Mouse (Mus musculus) urinary bladder, adult 18-20 months (tissue): ENCODE data around the gene Pak2.
"Not testable (repeated sequence)": the region's sequence is repeated elsewhere in the genome, so short reads cannot be mapped to it uniquely, and the experiment has no call there.

Experiments
- DNase-seq, 2 experiments: peaks; one replicate each; pipeline ENCODE4 v3.0.0; 2022; ENCODE audit warnings: low spot score in 2 of 2, mixed read lengths in 2 of 2

Gene Pak2

DNA sequence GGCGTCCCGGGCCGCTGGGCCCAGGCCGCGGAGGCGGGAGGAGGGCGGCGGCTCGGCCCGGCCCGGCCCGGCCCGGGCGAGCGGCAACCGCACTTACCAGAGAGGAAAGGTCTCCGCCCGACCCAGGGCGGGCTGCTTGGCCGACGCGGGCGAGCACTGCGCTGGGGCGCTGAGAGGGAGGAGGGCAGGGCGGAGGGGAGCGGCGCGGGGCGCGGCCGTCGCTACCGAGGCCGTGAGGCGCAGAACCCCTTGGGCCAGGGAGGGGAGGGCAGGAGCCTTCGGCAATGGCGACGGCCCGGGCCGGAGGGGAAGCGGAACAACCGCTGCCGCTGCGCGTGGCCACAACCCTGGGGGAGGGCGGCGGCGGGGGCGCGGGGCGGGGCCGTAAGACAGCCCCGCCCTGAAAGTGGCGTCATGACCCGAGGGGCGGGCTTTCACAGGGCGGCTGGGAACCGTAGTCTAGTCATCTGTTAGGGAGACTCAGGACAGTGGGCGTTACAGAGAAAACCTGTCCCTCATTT lies at the start of gene Pak2:
Pak2 (minus strand) TSS at position 352 of the 521 bp plus-strand sequence.
- peak; percentile 85 to 88 for DNase-seq

DNA sequence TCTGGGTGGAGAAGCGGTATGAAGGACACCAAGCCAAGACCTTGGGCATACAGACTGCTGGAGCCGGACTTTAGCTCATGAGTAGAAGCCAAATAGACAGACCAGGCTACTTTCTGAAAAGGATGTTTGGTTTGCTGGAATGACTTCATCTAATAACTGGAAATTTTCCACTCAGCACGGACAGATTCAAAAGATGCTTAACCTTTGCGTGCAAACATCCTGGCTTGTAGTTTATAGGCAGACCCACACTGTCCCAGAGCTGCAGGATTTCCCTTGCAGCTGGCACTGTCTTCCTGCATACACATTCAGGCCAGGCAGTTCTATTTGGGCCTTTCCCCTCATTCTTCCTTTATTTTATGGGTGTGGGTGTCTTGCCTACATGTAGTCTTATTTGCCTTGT lies 47.9 kb upstream of the Pak2 start:
- DNase-seq: no peak

DNA sequence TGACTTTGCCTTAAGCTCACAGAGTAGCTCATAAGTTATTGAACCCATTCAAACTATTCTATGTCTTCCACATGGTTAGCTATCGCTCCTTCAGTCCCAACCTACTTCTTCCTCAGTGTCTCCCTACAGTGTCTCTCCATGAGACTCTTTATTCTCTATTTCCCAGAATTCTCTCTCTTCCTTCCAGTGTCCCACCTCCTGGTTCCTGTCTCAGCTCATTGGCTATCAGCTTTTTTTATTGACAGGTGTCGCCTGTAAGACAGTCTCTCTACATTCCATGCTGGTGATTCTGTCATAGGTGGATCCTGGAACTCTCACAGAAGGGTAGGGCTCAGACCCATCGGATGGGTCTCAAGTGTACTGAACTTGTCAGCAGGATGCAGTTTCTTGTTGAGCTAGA lies 46.2 kb upstream of the Pak2 start:
- DNase-seq: no peak

DNA sequence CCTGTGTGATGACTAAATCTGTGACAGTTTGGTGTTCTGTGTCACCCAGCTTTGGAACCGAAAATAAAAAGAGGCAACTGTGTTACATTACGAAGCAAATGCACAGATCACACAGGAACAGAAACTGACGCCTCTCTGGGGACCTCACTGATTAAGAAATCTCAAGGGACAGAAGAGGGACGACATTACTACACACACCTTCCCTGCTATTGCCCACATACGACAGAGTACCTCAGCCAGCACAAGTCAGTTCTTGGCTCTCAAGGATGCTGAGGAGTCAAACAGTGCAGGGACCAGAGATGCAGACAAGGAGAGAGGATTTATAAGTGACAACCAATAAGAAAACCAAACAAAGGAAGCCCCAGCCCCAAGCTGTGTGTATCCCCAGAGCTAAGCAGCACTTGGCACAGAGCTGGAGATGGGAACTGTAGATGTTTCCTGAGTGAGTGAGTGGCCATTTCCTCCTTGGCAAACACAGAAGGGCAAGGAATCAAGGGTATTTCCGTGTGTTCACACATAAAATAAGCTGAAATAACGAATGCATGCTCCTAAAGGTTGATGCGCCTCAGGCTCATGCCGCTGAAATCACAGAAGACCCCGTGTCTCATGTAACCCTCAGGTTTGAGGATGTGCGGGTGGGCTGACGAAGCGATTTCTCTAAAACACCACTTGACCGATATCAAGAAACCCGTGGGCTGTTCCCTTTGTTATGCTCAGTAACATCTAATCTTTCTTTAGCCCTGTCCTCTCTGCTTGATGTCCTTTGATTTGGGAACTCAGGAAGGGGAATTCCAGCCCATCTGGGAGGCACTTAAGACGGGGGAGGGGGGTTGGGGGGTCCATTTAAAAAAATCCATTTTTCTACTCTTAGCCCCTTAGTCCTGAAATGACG lies 45.5 kb upstream of the Pak2 start:
- no peak for DNase-seq

DNA sequence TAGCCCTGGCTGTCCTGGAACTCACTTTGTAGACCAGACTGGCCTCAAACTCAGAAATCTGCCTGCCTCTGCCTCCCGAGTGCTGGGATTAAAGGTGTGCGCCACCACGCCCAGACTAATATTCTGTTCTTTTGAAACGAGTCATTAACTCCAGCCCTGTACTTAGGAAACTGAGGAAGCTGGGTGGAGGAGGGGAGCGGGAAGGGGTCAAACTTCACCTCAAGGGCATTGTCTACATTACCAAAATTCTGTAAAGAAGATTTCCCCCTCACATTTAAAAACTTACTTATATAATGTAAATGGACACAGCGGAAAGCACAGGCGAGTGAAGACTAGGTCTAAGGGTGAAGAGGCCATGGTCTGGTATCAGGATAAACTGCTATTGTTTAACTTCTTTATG lies 44.9 kb upstream of the Pak2 start:
- DNase-seq: no peak

DNA sequence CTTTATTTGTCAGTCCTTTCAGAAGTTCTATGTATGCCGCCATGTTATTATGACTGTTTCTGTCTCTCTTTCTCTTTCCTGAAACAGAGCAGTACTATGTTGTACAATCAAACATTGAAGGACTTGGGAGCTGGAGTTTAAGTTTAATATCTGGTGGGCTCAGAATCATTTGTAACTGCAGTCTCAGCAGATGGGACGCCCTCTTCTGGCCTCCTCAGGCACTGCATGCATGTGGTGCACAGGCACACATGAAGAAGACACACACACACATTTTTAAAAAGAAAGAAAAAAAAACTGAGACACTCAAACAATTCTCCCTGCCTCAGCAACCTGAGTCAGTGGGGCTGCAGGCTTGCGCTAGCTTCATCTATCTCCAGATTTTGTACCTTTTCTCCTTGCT lies 41.3 kb upstream of the Pak2 start:
- no peak for DNase-seq

DNA sequence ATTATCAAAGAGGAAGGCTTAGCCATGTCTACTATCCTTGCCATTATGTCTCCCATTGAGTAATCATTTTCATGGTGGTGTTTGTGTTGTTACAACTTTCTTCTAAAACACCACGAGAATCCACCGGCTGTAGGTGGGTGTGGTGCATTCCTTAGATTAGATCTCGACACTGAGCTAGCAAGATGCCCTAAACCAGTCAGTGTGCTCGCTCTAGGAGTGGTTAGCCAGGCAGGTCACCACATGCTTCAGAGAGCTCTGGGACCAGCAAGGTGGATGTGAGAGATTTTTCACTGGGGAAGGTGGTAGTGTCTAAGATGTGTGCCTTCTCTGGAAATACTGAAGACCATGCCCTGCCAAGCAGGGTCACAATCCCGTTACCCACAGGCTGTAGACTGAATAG lies 37.0 kb upstream of the Pak2 start:
- DNase-seq: peak in 1 of 2 experiments; percentile 41

DNA sequence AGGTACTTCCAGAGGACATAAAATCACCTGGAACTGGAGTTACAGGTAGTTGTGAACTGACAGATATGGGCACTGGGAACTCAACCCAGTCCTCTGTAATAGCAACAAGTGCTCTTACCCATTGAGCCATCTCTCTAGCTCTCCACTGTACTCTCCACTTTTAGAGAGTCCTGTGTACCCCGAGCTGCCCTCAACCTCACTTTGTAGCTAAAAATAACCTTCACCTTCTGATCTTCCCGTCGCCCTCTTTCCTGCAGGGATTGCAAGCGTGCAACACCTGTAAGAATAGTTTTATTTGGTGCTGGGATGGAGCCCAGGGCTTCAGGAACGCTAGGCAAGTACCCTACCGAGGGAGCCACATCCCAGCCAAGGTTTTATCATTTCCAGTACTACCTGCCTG lies 36.6 kb upstream of the Pak2 start:
- no peak for DNase-seq

DNA sequence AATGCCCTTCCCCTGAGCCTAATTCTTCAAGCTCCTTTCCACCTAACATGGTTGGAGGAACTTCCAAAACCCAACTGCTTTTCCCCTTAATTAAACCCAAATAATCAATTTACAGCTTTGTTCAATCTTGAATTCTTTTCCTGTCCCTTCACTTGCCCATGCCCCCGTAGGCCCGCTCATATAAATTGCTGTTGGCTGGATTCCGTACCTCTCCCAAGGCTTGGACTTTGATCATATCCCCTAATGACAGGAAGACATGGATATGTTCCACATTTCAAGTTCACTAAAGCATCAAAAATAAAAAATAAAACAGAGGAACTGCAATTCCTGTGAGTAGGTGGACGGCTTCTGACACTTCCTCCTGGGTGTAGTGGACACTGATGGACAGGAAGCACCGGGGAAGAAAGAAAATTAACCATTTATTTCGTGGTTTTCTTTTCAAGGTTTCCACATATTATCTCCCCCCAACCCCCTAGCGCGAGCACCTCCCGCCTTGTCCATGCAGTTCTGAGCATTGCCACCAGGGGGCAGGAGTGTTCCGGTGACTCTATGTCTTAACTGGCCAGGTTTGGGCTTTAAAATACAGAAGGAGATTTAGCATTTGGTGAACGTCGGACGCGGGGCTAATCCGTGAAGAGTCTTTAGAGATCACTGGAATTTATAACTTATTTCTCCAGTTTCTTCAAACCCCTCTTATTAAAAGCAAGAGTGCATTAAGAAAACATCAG lies 36.0 kb upstream of the Pak2 start:
- DNase-seq: peak; percentile 67 to 81

DNA sequence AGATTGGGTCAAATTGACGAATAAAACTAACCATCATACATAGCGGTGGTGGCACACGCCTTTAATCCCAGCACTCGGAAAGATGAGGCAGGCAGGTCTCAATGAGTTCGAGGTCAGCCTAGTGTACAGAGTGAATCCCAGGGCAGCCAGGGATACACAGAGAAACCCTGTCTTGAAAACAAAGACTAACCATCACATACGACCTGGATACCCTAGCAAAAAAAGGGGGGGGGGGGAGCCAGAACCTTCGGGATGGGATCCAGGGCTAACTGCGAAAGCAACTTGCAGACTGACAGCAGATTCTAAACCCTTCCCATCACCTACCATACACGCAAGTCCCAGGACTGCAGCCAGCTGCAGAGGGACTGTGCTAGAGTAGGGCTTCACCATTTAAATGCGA lies 35.3 kb upstream of the Pak2 start:
- no peak for DNase-seq

DNA sequence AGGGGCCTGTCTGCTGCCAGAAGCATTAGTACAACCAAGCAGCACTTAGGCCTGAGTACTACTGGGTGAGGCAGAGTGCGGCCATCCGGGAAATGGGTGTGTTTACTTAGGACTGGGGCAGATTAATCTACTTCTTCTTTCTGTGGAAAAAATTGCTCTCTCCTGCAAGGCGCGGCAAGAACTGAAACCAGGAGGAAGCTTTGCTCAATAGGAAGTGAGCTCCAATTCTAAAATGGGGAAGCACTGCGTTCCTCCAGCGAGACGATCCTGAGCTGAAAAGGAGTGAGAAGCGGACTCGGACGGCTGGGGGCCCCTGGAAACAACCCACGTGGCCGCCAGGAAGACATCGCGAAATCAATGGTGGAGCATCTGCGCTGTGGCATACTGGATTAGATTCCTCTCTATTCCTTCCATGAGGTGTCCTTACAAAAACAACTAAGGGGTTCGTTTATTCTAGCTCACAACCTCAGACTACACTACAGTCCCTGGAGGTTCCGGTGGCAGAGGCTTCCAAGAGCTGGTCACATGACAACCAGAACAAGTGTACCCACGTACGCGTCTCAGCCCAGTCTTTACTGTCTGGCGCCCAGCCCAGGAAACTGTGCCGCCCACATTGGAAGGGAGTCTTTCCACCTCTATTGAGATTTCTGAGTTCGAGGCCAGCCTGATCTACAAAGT lies 34.5 kb upstream of the Pak2 start:
- peak in 1 of 2 experiments; percentile 31 for DNase-seq

DNA sequence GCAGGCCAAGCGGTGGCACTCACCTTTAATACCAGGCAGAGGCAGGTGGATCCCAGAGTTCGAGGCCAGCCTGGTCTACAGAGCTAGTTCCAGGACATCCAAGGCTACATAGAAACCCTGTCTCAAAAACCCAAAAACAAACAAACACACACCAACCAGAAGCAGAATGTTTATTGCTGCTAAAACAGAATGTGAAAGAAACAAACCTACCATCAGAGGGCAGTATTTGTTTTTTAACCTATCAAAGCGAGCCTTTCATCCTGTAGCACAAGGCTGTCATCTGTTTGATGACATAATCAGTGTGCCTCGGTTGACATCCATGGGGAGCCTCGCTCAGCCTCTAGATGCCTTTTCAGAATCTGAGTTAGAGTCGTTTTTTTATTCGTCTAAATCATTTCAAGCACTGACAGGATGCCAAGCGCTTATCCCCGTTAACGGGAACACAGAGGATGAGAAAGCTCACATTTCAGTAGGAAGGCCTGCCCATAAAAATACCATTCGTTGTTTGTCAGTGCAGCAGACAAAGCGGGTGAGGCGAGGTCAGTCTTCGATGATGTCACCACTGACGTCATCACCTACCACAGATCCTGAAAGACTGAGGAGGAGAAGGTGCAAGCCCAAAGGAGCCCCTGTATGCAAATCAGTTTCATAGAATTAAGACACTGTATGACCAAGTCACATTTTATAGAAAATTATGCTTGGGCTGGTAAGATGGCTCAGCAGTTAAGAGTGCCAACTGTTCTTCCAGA lies 32.0 kb upstream of the Pak2 start:
- no peak for DNase-seq

DNA sequence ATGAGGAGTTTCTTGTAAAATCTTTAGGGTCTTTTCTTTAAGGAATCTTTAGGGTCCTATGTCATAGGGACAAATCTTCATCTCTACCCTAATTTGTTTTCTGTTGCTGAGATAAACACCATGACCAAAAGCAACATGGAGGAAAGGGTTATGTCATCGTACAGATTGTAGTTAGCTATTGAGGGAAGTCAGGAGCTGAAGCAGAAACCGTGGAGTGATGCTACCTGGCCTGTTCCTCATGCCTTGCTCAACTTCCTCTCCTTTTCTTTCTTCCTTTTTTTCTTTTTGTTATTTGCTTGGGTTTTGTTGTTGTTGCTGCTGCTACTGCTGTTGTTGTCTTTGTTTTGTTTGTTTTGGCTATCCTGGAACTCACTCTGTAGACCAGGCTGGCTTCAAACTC lies 29.4 kb upstream of the Pak2 start:
- no peak for DNase-seq

DNA sequence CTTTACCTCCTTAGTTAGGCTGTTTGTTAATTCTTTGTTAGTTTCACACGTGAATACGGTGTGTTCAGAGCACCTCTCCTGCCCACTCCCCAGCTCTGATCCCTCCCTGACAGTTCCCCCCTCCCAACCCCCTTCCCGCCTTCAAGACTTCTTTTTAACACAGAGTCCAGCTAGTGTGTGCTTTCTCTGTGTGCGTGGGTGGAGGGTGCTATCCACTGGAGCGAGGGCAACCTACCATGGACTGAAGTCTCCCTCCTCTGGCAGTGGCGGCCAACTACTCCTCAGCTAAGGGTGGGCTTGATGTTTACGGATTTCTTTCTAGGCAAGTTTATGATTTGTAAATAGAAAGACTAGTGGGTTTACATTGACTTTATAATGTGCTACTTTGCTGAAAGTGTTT lies 29.0 kb upstream of the Pak2 start:
- no peak for DNase-seq

DNA sequence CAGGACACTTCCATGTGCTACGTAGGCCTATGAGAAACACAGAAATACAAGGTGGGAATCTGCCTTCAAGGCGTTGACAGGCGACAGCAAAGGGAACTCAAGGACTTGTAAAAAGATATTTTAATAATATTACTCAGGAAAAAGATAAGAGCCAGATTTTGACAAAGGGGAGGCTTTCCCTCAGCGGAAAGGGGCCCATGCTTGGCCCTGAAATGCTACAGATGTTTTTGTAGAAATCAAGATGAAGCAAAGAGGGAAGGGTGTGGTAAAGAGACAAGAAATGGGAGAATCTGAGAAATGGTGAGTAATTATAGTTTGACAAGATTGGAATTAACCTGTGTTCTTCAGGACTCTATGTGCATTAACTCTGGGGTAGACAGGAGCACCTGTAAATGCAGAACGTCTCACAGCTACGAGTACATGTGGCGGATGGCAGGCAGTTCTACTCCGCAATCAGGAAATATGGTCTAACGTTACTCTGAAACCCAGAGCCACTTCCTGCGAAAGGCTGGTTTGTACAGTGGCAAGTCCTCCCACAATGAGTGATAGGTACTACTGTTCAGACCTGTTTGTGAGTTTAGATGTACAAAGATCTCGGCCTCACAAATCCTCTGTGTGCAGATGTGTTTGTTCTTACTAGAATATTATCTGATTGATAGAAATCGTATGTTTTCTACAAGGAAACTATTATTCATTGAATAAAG lies 28.4 kb upstream of the Pak2 start:
- DNase-seq: no peak

DNA sequence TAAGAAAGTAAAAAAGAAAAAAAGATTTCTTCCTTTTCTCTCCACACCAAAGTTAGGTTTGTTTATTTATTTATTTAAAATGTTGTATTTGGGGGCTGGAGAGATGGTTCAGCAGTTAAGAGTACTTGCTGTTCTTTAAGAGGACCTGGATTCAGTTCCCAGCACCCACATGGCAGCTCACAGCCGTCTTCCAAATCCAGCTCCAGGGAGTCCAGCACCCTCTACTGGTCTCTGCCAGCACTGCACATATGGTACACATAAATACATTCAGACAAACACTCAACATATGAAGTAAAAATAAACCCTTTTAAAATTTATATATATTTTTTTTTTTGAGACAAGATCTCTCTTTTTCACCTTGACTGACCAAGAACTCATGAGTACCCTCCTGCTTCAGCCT lies 26.6 kb upstream of the Pak2 start:
- DNase-seq: no peak

DNA sequence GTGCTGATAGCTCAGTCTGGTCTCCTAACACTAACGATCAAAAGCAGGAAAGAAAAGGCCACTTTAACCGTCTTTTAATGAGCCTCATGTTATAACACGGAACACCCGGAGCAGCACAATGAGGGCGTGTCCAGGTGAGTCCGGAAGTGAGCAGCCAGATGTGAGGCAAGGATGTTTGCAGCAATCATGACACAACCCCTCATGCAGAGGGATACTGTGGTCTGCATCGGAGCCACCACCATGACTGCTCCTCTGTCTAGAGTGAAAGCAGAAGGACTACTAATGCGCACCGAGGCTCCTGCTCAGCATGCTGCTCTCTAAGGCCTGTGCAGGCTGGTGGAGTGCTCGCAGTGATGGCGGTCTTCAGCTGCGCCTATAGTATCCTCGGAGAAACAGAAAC lies 23.2 kb upstream of the Pak2 start:
- DNase-seq: no peak

DNA sequence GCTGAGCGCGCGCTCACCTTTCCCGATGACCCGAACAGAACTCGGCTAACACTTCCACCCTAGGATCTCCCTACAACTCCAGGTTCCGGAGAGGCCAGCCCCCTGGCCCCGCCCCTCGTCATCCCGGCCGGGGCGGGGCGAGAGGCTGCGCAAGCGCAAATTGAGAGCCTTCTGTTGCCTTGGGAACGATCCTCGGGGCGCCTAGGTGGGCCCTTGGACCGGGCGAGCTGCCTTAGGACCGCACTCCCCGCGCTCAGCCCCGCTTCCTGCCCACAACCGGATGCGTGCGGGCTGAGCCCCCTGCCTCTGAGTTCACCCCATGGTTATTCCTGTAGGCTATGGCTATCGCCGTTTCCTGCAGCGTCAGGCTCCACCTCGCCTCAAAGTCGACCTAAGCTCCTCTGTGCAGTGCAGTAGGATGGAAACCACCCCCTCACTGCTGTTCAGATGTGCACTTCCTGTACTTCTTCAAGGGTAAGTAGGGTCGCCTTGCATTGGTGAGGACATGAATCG lies 20.6 kb upstream of the Pak2 start, which contains the start of the genes Pigx and Cep19:
Pigx (minus strand) TSS at position 103 of the 513 bp plus-strand sequence.
Cep19 (plus strand) TSS at position 163 of the 513 bp plus-strand sequence.
- peak; percentile 84 to 89 for DNase-seq

DNA sequence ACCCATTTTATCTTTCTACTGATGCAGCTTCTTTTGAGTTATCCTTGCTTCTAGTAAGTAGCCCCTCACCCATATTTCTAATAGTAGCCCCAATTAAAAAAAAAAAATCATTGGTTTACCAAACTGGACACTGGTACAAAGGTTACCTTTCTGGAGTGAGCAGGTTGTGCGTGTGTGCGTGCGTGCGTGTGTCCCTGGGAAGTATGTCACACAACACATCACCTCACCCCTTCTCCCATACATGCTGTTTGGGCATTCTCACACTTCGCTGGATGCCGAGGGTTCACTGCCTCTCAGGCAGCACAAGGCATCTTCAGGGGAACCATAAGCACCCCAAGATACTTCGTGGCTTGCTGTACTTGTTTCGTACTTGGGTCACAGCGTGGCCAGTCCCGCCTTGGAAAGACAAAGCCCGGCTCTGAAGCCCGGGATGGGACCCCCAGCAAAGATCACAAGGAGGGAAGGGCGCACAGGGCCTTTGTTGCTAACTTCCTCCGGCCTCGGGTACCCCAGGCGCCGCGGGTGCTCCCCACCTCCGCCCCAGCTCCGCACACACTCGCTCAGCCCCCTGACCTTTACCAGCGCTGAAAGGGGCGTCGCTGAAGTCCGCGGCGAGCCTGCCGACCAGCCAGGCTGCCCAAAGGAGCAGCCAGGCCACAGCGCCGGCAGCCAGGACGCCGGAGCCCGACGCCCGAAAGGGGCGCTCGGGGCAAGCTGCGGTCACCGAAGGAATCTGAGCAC lies 19.9 kb upstream of the Pak2 start:
- DNase-seq: no peak

DNA sequence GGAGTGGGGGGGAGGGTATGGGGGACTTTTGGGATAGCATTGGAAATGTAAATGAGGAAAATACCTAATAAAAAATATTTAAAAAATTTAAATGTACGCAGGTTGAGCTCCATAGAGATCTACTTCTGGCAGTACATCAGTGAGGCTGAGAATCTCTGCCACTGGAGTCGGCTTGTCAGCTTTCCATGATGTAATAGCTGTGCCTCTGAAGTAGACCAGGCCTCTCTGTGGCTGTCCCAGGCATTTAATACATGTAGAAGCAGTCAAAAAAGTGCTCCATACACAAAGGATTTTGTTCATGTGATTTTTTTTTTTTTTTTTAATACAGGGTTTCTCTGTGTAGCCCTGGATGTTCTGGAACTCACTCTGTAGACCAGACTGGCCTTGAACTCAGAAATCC lies 18.6 kb upstream of the Pak2 start:
- DNase-seq: not testable (repeated sequence)
